Mouse (Mus musculus) E14TG2a.4 (cell line): ENCODE data around the gene Cib4.

Source experiments
- CTCF ChIP-seq: conservative IDR thresholded peaks from 2 replicates; pipeline ENCODE4 v1.5.1; 2014; ENCODE audit warnings: low read length
- NANOG ChIP-seq: IDR thresholded peaks from 2 replicates; pipeline ENCODE4 v1.6.1; 2014; ENCODE audit warnings: borderline replicate concordance, low read length, mixed read lengths
- POU5F1 ChIP-seq: IDR thresholded peaks from 2 replicates; pipeline ENCODE4 v1.6.1; 2014; ENCODE audit warnings: low read length, borderline replicate concordance

DNA sequence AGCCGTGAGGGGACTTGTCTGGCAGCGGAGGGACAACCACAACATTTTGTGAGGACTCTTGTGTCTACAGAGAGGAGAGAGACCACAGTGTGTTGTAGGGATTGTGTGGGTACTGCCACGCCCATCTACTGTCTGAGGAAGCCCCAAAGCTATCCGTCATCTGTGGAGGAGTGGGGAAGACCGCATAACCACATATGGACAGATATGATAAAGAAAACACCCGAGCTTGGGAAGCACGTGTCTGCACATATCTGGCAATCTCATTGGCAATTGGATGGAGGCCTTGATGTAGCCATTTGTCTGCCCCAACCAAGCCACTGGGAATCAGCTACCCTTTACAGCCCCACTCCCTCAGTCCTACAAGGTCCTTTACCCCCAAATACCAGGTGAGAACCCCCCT lies 30.6 kb upstream of the Cib4 start:
- TF ChIP-seq CTCF, result no peak
- no peak for TF ChIP-seq NANOG
- no peak for TF ChIP-seq POU5F1
